Mouse (Mus musculus): ENCODE data around the gene Zmynd19. TPM values are rescaled to one million over a fixed set of nuclear protein-coding genes. Genes with fewer than 3 reads are reported as not detected.
A peak's percentile ranks its signal among the peaks of the same experiment; 100 is the strongest.

Gene Zmynd19
- 10.7 and 12.0 TPM in 2 replicates for polyA plus RNA-seq (2012; rRNA removed)

DNA sequence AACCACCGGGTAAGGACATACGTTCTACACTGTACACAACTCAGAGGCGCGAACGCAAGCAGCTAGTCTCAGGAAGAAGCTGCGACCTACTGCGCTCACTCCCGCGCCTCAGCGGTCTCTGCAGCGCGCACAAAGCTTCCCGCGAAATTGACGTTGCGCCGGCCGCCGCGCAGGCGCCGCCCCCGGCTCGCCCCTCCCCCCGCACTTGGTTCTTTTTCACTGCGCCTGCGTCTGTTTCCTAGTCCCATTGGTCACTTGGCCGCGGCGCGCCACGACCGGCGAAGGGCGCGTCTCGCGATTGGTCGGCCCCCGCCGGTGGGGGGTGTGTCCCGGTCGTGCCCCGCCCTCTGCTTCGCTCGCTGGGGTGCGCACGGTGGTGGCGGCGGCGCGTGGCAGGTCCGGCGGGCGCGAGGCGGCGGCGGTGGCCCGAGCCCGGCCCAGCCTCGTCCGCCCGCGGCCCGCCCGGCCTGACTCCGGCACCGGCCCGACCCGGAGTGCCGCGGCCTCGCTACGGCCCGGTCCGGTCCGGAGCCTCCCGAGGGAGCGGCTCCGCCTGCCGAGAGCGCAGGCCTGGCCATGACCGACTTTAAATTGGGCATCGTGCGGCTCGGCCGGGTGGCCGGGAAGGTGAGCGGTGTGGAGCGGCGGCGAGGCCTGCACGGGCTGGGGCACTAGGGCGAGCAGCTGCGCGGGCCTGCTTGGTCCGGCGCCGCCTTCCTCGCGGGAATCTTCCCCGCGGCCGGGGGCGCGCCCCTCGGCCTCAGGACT is at the start of gene Zmynd19:
TSS of gene Zmynd19 (plus strand) at position 372 of the 768 bp plus-strand sequence.
- DNase-seq (ENCODE audit: low read depth, low spot score), result peak; percentile 81
- 1% methylated on average over 108 of the region's 108 CpGs for WGBS

- no peak for DNase-seq (ENCODE audit: low read depth, low spot score)
- 52% methylated on average over 5 of the region's 5 CpGs for WGBS
These were observed 48.5 kb upstream of the Zmynd19 start for GRCm38 (mm10) chr2:24901055-24901454.

DNA sequence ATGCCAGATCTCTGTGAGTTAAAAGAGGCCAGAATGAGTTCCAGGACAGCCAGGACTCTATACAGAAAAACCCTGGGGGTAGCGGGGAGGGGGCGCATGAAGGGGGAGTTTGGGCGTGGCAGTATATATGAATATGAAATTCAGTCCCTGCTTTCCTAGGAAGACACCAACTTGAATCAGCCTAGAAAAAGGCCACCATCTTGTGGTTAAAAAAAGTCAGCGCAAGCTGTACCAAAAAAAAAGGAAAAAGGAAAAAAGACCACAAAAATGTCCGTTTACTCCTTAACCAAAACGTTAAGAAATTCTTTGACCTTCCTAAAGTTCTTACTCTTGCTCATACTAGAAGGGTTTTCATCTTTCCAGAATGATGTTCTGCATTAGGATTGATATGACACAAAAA is 46.6 kb upstream of the Zmynd19 start:
- WGBS, result 79% methylated on average over 6 of the region's 6 CpGs
- no peak for DNase-seq (ENCODE audit: low read depth, low spot score)

GRCm38 (mm10) chr2:24904823-24905652 is 44.6 kb upstream of the Zmynd19 start:
- no peak for DNase-seq (ENCODE audit: low read depth, low spot score)
- WGBS, result 88% methylated on average over 11 of the region's 11 CpGs

GRCm38 (mm10) chr2:24905653-24906155 is 43.9 kb upstream of the Zmynd19 start:
- no peak for DNase-seq (ENCODE audit: low read depth, low spot score)
- whole genome bisulfite sequencing, result 10% methylated on average over 2 of the region's 2 CpGs

- DNase-seq (ENCODE audit: low read depth, low spot score), result no peak
- WGBS, result 79% methylated on average over 4 of the region's 4 CpGs
These were observed 39.1 kb upstream of the Zmynd19 start for GRCm38 (mm10) chr2:24910481-24910880.

DNA sequence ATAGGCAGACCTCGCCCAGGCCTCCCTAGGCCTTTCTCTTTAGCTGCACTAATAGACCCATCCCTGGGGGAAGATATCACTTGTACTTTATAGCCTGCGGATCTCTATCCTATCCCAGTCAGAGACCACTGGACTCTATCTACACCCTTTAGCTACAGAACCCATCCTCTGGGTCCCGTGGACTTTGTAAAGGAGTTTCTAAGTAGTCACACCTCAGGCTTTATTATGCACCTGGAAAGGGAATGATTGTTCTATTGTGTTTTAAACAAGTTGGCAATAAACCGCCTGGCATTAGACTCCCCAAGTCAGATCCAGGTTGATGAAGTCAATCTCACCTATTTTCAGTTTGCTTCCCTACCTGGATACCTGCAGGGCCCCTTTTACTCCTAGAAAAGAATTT is 37.4 kb upstream of the Zmynd19 start:
- DNase-seq (ENCODE audit: low read depth, low spot score), result no peak
- WGBS, result 67% methylated on average over 4 of the region's 4 CpGs

DNA sequence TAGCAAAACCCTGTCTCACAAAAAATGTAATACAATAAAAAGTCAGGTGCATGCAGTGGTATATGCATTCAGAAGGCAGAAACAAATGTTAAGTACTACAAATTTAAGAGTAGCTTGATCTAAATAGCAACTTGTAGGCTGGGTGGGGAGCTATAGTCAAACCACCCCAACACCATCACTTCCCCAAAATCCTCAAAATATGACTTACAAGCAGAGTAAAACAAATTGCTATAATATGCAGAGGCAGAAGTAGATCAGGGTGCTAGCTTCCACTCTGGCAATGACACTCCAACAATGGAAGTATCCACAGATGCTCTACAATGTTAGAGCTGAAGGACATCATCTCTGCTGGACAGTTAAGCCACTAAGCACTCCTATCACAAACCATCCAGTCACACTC is 37.0 kb upstream of the Zmynd19 start:
- no peak for DNase-seq (ENCODE audit: low read depth, low spot score)

- DNase-seq (ENCODE audit: low read depth, low spot score), result no peak
- 76% methylated on average over 3 of the region's 3 CpGs for WGBS
These were observed 34.8 kb upstream of the Zmynd19 start for GRCm38 (mm10) chr2:24914762-24915161.

GRCm38 (mm10) chr2:24918930-24919838 is 30.4 kb upstream of the Zmynd19 start, which contains the start of gene Ehmt1:
TSS of gene Ehmt1 (minus strand) at chr2:24919614.
- DNase-seq (ENCODE audit: low read depth, low spot score), result peak; percentile 82
- under 1% methylated on average over 97 of the region's 112 CpGs for WGBS

GRCm38 (mm10) chr2:24919839-24920175 is 29.8 kb upstream of the Zmynd19 start:
- no peak for DNase-seq (ENCODE audit: low read depth, low spot score)
- WGBS, result 9% methylated on average over 8 of the region's 8 CpGs

DNA sequence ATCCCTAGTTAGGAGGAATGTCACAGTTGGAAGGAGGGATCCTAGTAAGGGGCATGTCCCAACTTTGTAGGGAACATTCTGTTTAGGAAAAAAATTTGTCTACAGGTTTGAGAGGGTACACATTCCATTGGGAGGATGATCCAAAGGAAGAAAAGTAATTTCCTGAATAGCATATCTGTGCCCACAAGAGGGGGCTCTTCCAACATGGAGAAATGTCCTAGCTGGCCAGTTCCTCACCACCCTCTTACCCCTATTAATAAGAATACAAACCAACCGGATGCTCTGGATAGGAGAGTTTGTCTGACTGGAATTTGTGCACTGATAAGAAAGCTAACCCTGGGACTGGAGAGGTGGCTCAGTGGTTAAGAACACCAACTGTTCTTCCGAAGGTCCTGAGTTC is 26.0 kb upstream of the Zmynd19 start:
- WGBS, result 42% methylated on average over 2 of the region's 2 CpGs
- no peak for DNase-seq (ENCODE audit: low read depth, low spot score)

GRCm38 (mm10) chr2:24925284-24925683 is 24.3 kb upstream of the Zmynd19 start:
- WGBS, result 83% methylated on average over 8 of the region's 8 CpGs
- DNase-seq (ENCODE audit: low read depth, low spot score), result no peak

GRCm38 (mm10) chr2:24926345-24926964 is 23.1 kb upstream of the Zmynd19 start:
- DNase-seq (ENCODE audit: low read depth, low spot score), result no peak
- WGBS, result 86% methylated on average over 9 of the region's 9 CpGs

GRCm38 (mm10) chr2:24926965-24927358 is 22.6 kb upstream of the Zmynd19 start:
- 56% methylated on average over 7 of the region's 7 CpGs for WGBS
- no peak for DNase-seq (ENCODE audit: low read depth, low spot score)

- DNase-seq (ENCODE audit: low read depth, low spot score), result peak; percentile 87
- 31% methylated on average over 4 of the region's 4 CpGs for WGBS
These were observed 21.6 kb upstream of the Zmynd19 start for GRCm38 (mm10) chr2:24927810-24928479.

GRCm38 (mm10) chr2:24929119-24929518 is 20.5 kb upstream of the Zmynd19 start:
- WGBS, result 34% methylated on average over 2 of the region's 2 CpGs

GRCm38 (mm10) chr2:24929593-24929992 is 20.0 kb upstream of the Zmynd19 start:
- no peak for DNase-seq (ENCODE audit: low read depth, low spot score)
- 92% methylated on average over 5 of the region's 5 CpGs for WGBS

More at GRCm38 (mm10) chr2:24929119-24929518, 20.5 kb upstream of the Zmynd19 start:
- peak; percentile 64 for DNase-seq (ENCODE audit: low read depth, low spot score)

Data from large intestine, adult 2 months (tissue).